Mouse (Mus musculus): ENCODE measurements around the gene Gm20905. TPM values are rescaled to one million over a fixed set of nuclear protein-coding genes. Genes with fewer than 3 reads are reported as not detected.
"Not testable (repeated sequence)": the region's sequence is repeated elsewhere in the genome, so short reads cannot be mapped to it uniquely, and the experiment has no call there.

The Gm20905 gene
- total RNA-seq (2022) = not detected

DNA sequence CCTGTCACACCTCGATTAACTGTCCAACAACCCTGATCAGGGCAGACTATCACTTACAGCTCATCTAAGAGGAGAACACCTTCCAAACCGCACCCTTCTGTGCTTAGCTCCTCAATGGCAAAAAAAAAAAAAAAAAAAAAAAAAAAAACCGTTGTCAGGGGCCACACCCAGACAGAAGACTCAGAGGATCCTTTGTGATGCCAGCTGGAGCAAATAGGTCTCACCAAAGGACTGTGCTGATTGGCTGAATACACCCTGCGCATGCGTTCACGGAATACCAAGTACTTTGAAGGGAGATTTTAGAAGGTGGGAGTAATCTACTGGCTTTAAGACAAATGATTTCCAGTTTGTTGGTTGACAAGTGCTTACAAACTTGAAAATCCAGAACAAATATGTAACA lies at the start of gene Gm20905:
Gene Gm20905, minus strand, starts transcription at position 101 of the 400 bp plus-strand sequence.
- DNase-seq (ENCODE audit: low spot score in 2 of 2) = not testable (repeated sequence)
